Mouse (Mus musculus): ENCODE results near the gene Otulinl. TPM values are rescaled to one million over a fixed set of nuclear protein-coding genes. Genes with fewer than 3 reads are reported as not detected.

Otulinl gene
- polyA plus RNA-seq, 1 experiment from 2014 or later = 4.4 TPM

GRCm38 (mm10) chr15:27656626-27657025 is 24.8 kb downstream of the Otulinl start:
- no peaks in the 10 kb centered on the region for H3K4me1 ChIP-seq (ENCODE audit: control insufficient read depth in 2 of 2, insufficient read depth in 2 of 2, low read length in 2 of 2)
- no peak overlapping the region for H3K4me2 ChIP-seq (ENCODE audit: low read length)
- H3K4me3 ChIP-seq (ENCODE audit: control insufficient read depth in 1 of 2, insufficient read depth in 1 of 2, low read depth in 1 of 2, low read length in 2 of 2) = no peak overlapping the region
- no peaks in the 10 kb centered on the region for H3K9me3 ChIP-seq (ENCODE audit: control insufficient read depth, low read length)
- WGBS = 78% methylated on average over 9 of the region's 9 CpGs
- no peak overlapping the region for H3K27ac ChIP-seq (replicated peaks in 1 of 2; ENCODE audit: control insufficient read depth in 1 of 2, insufficient read depth in 1 of 2, low read depth in 2 of 2, low read length in 2 of 2)
- ATAC-seq (ENCODE audit: insufficient number of reproducible peaks, insufficient read depth, low FRiP score, low read depth) = no peak
- no peaks in the 10 kb centered on the region for H3K27me3 ChIP-seq (ENCODE audit: control insufficient read depth, insufficient read depth, low read length)
- H3K9ac ChIP-seq (ENCODE audit: low read length) = no peak overlapping the region
- no peaks in the 10 kb centered on the region for H3K36me3 ChIP-seq (ENCODE audit: control insufficient read depth, insufficient read depth, low read length)

- H3K27me3 ChIP-seq (ENCODE audit: control insufficient read depth, insufficient read depth, low read length) = no peaks in the 10 kb centered on the region
- H3K4me3 ChIP-seq (ENCODE audit: control insufficient read depth in 1 of 2, insufficient read depth in 1 of 2, low read depth in 1 of 2, low read length in 2 of 2) = no peak overlapping the region
- no peaks in the 10 kb centered on the region for H3K4me1 ChIP-seq (ENCODE audit: control insufficient read depth in 2 of 2, insufficient read depth in 2 of 2, low read length in 2 of 2)
- no peaks in the 10 kb centered on the region for H3K36me3 ChIP-seq (ENCODE audit: control insufficient read depth, insufficient read depth, low read length)
- no peak overlapping the region for H3K9ac ChIP-seq (ENCODE audit: low read length)
- no peak overlapping the region for H3K4me2 ChIP-seq (ENCODE audit: low read length)
- H3K9me3 ChIP-seq (ENCODE audit: control insufficient read depth, low read length) = no peaks in the 10 kb centered on the region
- no peak overlapping the region for H3K27ac ChIP-seq (replicated peaks in 1 of 2; ENCODE audit: control insufficient read depth in 1 of 2, insufficient read depth in 1 of 2, low read depth in 2 of 2, low read length in 2 of 2)
- 16% methylated on average over 5 of the region's 5 CpGs for WGBS
- no peak for ATAC-seq (ENCODE audit: insufficient number of reproducible peaks, insufficient read depth, low FRiP score, low read depth)
Measured at GRCm38 (mm10) chr15:27655015-27655414, 26.4 kb downstream of the Otulinl start.

GRCm38 (mm10) chr15:27647686-27648085 is 33.7 kb downstream of the Otulinl start:
- Histone ChIP-seq H3K4me3 (ENCODE audit: control insufficient read depth in 1 of 2, insufficient read depth in 1 of 2, low read depth in 1 of 2, low read length in 2 of 2) (no peak overlapping the region), H3K9me3 (ENCODE audit: control insufficient read depth, low read length) (no peaks in the 10 kb centered on the region), H3K27ac (replicated peaks in 1 of 2; ENCODE audit: control insufficient read depth in 1 of 2, insufficient read depth in 1 of 2, low read depth in 2 of 2, low read length in 2 of 2) (no peak overlapping the region), H3K4me1 (ENCODE audit: control insufficient read depth in 2 of 2, insufficient read depth in 2 of 2, low read length in 2 of 2) (no peaks in the 10 kb centered on the region), H3K27me3 (ENCODE audit: control insufficient read depth, insufficient read depth, low read length) (no peaks in the 10 kb centered on the region), H3K4me2 (ENCODE audit: low read length) (no peak overlapping the region), H3K9ac (ENCODE audit: low read length) (no peak overlapping the region), H3K36me3 (ENCODE audit: control insufficient read depth, insufficient read depth, low read length) (no peaks in the 10 kb centered on the region)
- WGBS = 48% methylated on average over 3 of the region's 3 CpGs
- no peak for ATAC-seq (ENCODE audit: insufficient number of reproducible peaks, insufficient read depth, low FRiP score, low read depth)

GRCm38 (mm10) chr15:27646665-27647064 is 34.7 kb downstream of the Otulinl start:
- Histone ChIP-seq H3K27ac (replicated peaks in 1 of 2; ENCODE audit: control insufficient read depth in 1 of 2, insufficient read depth in 1 of 2, low read depth in 2 of 2, low read length in 2 of 2) (no peak overlapping the region), H3K4me3 (ENCODE audit: control insufficient read depth in 1 of 2, insufficient read depth in 1 of 2, low read depth in 1 of 2, low read length in 2 of 2) (no peak overlapping the region), H3K36me3 (ENCODE audit: control insufficient read depth, insufficient read depth, low read length) (no peaks in the 10 kb centered on the region), H3K27me3 (ENCODE audit: control insufficient read depth, insufficient read depth, low read length) (no peaks in the 10 kb centered on the region), H3K4me2 (ENCODE audit: low read length) (no peak overlapping the region), H3K9me3 (ENCODE audit: control insufficient read depth, low read length) (no peaks in the 10 kb centered on the region), H3K9ac (ENCODE audit: low read length) (no peak overlapping the region), H3K4me1 (ENCODE audit: control insufficient read depth in 2 of 2, insufficient read depth in 2 of 2, low read length in 2 of 2) (no peaks in the 10 kb centered on the region)
- ATAC-seq (ENCODE audit: insufficient number of reproducible peaks, insufficient read depth, low FRiP score, low read depth) = no peak
- WGBS = 84% methylated on average over 8 of the region's 8 CpGs

GRCm38 (mm10) chr15:27645250-27645649 is 36.1 kb downstream of the Otulinl start:
- Histone ChIP-seq H3K27me3 (ENCODE audit: control insufficient read depth, insufficient read depth, low read length) (no peaks in the 10 kb centered on the region), H3K9me3 (ENCODE audit: control insufficient read depth, low read length) (no peaks in the 10 kb centered on the region), H3K4me2 (ENCODE audit: low read length) (no peak overlapping the region), H3K9ac (ENCODE audit: low read length) (no peak overlapping the region), H3K4me3 (ENCODE audit: control insufficient read depth in 1 of 2, insufficient read depth in 1 of 2, low read depth in 1 of 2, low read length in 2 of 2) (no peak overlapping the region), H3K36me3 (ENCODE audit: control insufficient read depth, insufficient read depth, low read length) (no peaks in the 10 kb centered on the region), H3K4me1 (ENCODE audit: control insufficient read depth in 2 of 2, insufficient read depth in 2 of 2, low read length in 2 of 2) (no peaks in the 10 kb centered on the region), H3K27ac (replicated peaks in 1 of 2; ENCODE audit: control insufficient read depth in 1 of 2, insufficient read depth in 1 of 2, low read depth in 2 of 2, low read length in 2 of 2) (no peak overlapping the region)
- WGBS = 78% methylated on average over 3 of the region's 3 CpGs
- ATAC-seq (ENCODE audit: insufficient number of reproducible peaks, insufficient read depth, low FRiP score, low read depth) = no peak

- ATAC-seq (ENCODE audit: insufficient number of reproducible peaks, insufficient read depth, low FRiP score, low read depth) = no peak
- H3K27me3 ChIP-seq (ENCODE audit: control insufficient read depth, insufficient read depth, low read length) = no peaks in the 10 kb centered on the region
- H3K4me1 ChIP-seq (ENCODE audit: control insufficient read depth in 2 of 2, insufficient read depth in 2 of 2, low read length in 2 of 2) = no peaks in the 10 kb centered on the region
- no peaks in the 10 kb centered on the region for H3K9me3 ChIP-seq (ENCODE audit: control insufficient read depth, low read length)
- no peak overlapping the region for H3K4me3 ChIP-seq (ENCODE audit: control insufficient read depth in 1 of 2, insufficient read depth in 1 of 2, low read depth in 1 of 2, low read length in 2 of 2)
- H3K36me3 ChIP-seq (ENCODE audit: control insufficient read depth, insufficient read depth, low read length) = no peaks in the 10 kb centered on the region
- no peak overlapping the region for H3K9ac ChIP-seq (ENCODE audit: low read length)
- no peak overlapping the region for H3K4me2 ChIP-seq (ENCODE audit: low read length)
- WGBS = 77% methylated on average over 3 of the region's 3 CpGs
- no peak overlapping the region for H3K27ac ChIP-seq (replicated peaks in 1 of 2; ENCODE audit: control insufficient read depth in 1 of 2, insufficient read depth in 1 of 2, low read depth in 2 of 2, low read length in 2 of 2)
Measured at GRCm38 (mm10) chr15:27642895-27643294, 38.5 kb downstream of the Otulinl start.

- Histone ChIP-seq H3K4me2 (ENCODE audit: low read length) (no peak overlapping the region), H3K27ac (replicated peaks in 1 of 2; ENCODE audit: control insufficient read depth in 1 of 2, insufficient read depth in 1 of 2, low read depth in 2 of 2, low read length in 2 of 2) (no peak overlapping the region), H3K9ac (ENCODE audit: low read length) (no peak overlapping the region), H3K36me3 (ENCODE audit: control insufficient read depth, insufficient read depth, low read length) (no peaks in the 10 kb centered on the region), H3K4me1 (ENCODE audit: control insufficient read depth in 2 of 2, insufficient read depth in 2 of 2, low read length in 2 of 2) (no peaks in the 10 kb centered on the region), H3K4me3 (ENCODE audit: control insufficient read depth in 1 of 2, insufficient read depth in 1 of 2, low read depth in 1 of 2, low read length in 2 of 2) (no peak overlapping the region), H3K27me3 (ENCODE audit: control insufficient read depth, insufficient read depth, low read length) (no peaks in the 10 kb centered on the region), H3K9me3 (ENCODE audit: control insufficient read depth, low read length) (no peaks in the 10 kb centered on the region)
- no peak for ATAC-seq (ENCODE audit: insufficient number of reproducible peaks, insufficient read depth, low FRiP score, low read depth)
- WGBS = 53% methylated on average over 12 of the region's 12 CpGs
Measured at GRCm38 (mm10) chr15:27641171-27641570, 40.2 kb downstream of the Otulinl start.
